Mouse (Mus musculus): ENCODE measurements around the gene Rnf207. TPM values are rescaled to one million over a fixed set of nuclear protein-coding genes. Genes with fewer than 3 reads are reported as not detected.

Gene Rnf207
- polyA plus RNA-seq, 1 experiment from 2014 or later = 1.2 TPM

DNA sequence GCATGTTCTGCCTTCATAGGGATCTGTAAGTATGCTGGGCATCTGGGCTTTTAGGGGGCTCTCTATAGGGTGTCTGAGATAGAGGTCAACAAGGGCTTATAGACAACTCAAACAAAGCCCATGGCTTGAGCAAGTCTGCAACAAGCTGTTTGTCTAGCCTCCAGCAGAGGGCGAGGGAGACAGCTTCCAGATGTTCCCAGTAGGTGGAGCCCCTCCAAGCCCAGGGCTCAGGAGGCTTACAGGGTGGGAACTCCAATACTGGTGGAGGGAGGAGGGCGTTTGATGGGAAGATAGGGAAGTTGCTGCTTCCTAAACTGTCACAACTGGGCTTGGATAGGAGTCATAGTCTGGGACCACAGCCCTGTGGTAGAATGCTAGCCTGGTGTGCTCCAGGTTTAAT, 14.2 kb upstream of the Rnf207 start:
- Histone ChIP-seq H3K27ac (ENCODE audit: low read length) (no peak overlapping the region), H3K4me3 (ENCODE audit: low read length) (no peak overlapping the region), H3K36me3 (ENCODE audit: insufficient read depth, low read length) (peaks cover 65% of the 10 kb centered on the region), H3K27me3 (ENCODE audit: insufficient read depth, low read length) (peaks cover 7% of the 10 kb centered on the region), H3K4me2 (replicated peaks; ENCODE audit: low read depth, low read length) (no peak overlapping the region), H3K9me3 (ENCODE audit: low read length) (no peaks in the 10 kb centered on the region), H3K9ac (replicated peaks; ENCODE audit: low read length) (no peak overlapping the region), H3K4me1 (ENCODE audit: insufficient read depth, low read length) (0 out of 2 replicates have a peak, but pooled peaks cover 2% of the 10 kb centered on the region)
- WGBS = 31% methylated on average over 2 of the region's 2 CpGs
- no peak for ATAC-seq (ENCODE audit: low FRiP score, low TSS enrichment)

DNA sequence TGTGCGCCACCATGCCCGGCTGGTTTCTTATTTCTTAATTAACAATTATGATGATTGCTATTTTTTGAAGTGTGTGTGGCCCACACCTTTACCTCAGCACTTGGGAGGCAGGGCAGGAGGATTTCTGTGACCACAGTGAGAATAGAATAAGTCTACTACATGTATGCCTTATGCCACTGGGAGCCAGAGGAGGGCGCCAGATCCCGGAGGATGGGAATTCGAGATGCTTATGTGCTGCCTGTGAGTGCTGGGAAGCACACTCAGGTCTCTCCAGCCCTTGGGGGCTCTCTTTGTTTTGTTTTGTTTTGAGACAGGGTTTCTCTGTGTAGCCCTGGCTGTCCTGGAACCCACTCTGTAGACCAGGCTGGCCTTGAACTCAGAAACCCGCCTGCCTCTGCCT, 9.9 kb upstream of the Rnf207 start:
- no peaks in the 10 kb centered on the region for H3K9me3 ChIP-seq (ENCODE audit: low read length)
- no peak for ATAC-seq (ENCODE audit: low FRiP score, low TSS enrichment)
- no peak overlapping the region for H3K4me2 ChIP-seq (replicated peaks; ENCODE audit: low read depth, low read length)
- peaks cover 19% of the 10 kb centered on the region for H3K4me1 ChIP-seq (ENCODE audit: insufficient read depth, low read length)
- H3K27me3 ChIP-seq (ENCODE audit: insufficient read depth, low read length) = no peaks in the 10 kb centered on the region
- no peak overlapping the region for H3K4me3 ChIP-seq (ENCODE audit: low read length)
- H3K9ac ChIP-seq (replicated peaks; ENCODE audit: low read length) = no peak overlapping the region
- peaks cover 49% of the 10 kb centered on the region for H3K36me3 ChIP-seq (ENCODE audit: insufficient read depth, low read length)
- 73% methylated on average over 6 of the region's 6 CpGs for WGBS
- H3K27ac ChIP-seq (ENCODE audit: low read length) = no peak overlapping the region

- no peaks in the 10 kb centered on the region for H3K9me3 ChIP-seq (ENCODE audit: low read length)
- under 1% methylated on average over 11 of the region's 11 CpGs for WGBS
- no peaks in the 10 kb centered on the region for H3K27me3 ChIP-seq (ENCODE audit: insufficient read depth, low read length)
- ATAC-seq (ENCODE audit: low FRiP score, low TSS enrichment) = no peak
- H3K4me2 ChIP-seq (replicated peaks; ENCODE audit: low read depth, low read length) = peak overlapping the region; percentile 95
- peak overlapping the region; percentile 90 for H3K4me3 ChIP-seq (ENCODE audit: low read length)
- no peak overlapping the region for H3K27ac ChIP-seq (ENCODE audit: low read length)
- H3K9ac ChIP-seq (replicated peaks; ENCODE audit: low read length) = peak overlapping the region; percentile 87
- peaks cover 27% of the 10 kb centered on the region for H3K36me3 ChIP-seq (ENCODE audit: insufficient read depth, low read length)
- peaks cover 19% of the 10 kb centered on the region for H3K4me1 ChIP-seq (ENCODE audit: insufficient read depth, low read length)
Measured at GRCm38 (mm10) chr4:152326543-152326942, 7.8 kb upstream of the Rnf207 start.

GRCm38 (mm10) chr4:152325574-152326411, 7.0 kb upstream of the Rnf207 start, which contains the start of gene Rpl22:
TSS of gene Rpl22 (plus strand) at chr4:152325742.
- Histone ChIP-seq H3K27ac (ENCODE audit: low read length) (peak within 1 kb of the TSS; percentile 75), H3K9ac (replicated peaks; ENCODE audit: low read length) (peak within 1 kb of the TSS; percentile 87), H3K36me3 (ENCODE audit: insufficient read depth, low read length) (peaks cover 24% of the 10 kb centered on the region), H3K27me3 (ENCODE audit: insufficient read depth, low read length) (no peaks in the 10 kb centered on the region), H3K4me3 (ENCODE audit: low read length) (peak within 1 kb of the TSS; percentile 90), H3K9me3 (ENCODE audit: low read length) (no peaks in the 10 kb centered on the region), H3K4me1 (ENCODE audit: insufficient read depth, low read length) (peaks cover 19% of the 10 kb centered on the region), H3K4me2 (replicated peaks; ENCODE audit: low read depth, low read length) (peak within 1 kb of the TSS; percentile 95)
- WGBS = under 1% methylated on average over 70 of the region's 70 CpGs
- ATAC-seq (ENCODE audit: low FRiP score, low TSS enrichment) = peak; percentile 96

DNA sequence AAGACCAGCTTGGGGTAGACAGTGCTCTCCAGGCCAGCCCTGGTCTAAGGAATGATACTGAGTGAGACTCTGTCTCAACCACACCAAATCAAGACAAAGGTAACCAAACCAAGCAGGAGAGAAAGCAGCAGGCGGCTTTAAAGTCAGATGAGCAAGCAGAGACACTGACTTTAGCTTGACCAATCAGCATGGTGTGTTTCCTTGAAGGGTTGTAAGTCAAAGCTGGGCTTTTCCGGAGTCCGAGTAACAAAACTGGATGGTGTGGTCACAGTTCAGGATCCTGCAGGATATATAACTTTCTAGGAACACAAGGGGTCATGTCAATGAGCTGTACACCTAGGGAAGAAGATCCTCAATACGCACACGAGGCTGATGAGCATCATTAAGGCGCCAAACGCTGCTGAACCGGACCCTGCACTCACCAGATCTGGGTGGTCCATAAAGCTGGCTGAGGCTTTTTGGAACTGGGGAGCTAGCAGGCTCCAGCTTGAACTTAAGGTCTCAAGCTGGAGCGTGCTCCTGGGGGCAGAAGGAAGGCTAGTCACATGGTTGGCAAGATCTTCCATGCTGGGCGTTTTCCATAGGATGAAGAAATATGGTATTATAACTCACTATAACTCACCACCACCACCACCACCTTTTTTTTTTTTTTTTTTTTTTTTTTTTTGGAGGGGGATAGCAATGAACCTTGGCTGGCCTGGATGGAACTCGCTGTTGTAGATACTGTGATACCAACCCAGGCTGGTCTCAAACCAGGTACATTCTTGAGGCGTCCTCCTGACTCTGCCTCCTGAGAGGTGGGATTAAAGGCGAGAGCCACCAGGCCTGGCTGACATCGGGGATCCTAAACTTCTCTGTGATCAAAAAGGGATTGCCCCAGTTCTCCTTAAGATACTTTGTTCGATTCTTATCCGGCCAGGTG, 6.1 kb upstream of the Rnf207 start:
- H3K4me2 ChIP-seq (replicated peaks; ENCODE audit: low read depth, low read length) = peak overlapping the region; percentile 44
- 54% methylated on average over 16 of the region's 16 CpGs for WGBS

GRCm38 (mm10) chr4:152321464-152321863, 2.7 kb upstream of the Rnf207 start:
- Histone ChIP-seq H3K27ac (ENCODE audit: low read length) (no peak overlapping the region), H3K4me3 (ENCODE audit: low read length) (no peak overlapping the region), H3K9ac (replicated peaks; ENCODE audit: low read length) (no peak overlapping the region), H3K4me2 (replicated peaks; ENCODE audit: low read depth, low read length) (no peak overlapping the region), H3K9me3 (ENCODE audit: low read length) (no peaks in the 10 kb centered on the region), H3K36me3 (ENCODE audit: insufficient read depth, low read length) (no peaks in the 10 kb centered on the region), H3K27me3 (ENCODE audit: insufficient read depth, low read length) (peaks cover 15% of the 10 kb centered on the region), H3K4me1 (ENCODE audit: insufficient read depth, low read length) (peaks cover 12% of the 10 kb centered on the region)
- WGBS = 37% methylated on average over 5 of the region's 5 CpGs
- no peak for ATAC-seq (ENCODE audit: low FRiP score, low TSS enrichment)

More for the DNA sequence above, 6.1 kb upstream of the Rnf207 start:
- Histone ChIP-seq H3K4me1 (ENCODE audit: insufficient read depth, low read length) (peaks cover 19% of the 10 kb centered on the region), H3K9ac (replicated peaks; ENCODE audit: low read length) (peak overlapping the region; percentile 45), H3K36me3 (ENCODE audit: insufficient read depth, low read length) (peaks cover 15% of the 10 kb centered on the region), H3K27me3 (ENCODE audit: insufficient read depth, low read length) (no peaks in the 10 kb centered on the region), H3K4me3 (ENCODE audit: low read length) (peak overlapping the region; percentile 90), H3K9me3 (ENCODE audit: low read length) (no peaks in the 10 kb centered on the region), H3K27ac (ENCODE audit: low read length) (no peak overlapping the region)
- ATAC-seq (ENCODE audit: low FRiP score, low TSS enrichment) = peak; percentile 37

- no peaks in the 10 kb centered on the region for H3K36me3 ChIP-seq (ENCODE audit: insufficient read depth, low read length)
- H3K4me3 ChIP-seq (ENCODE audit: low read length) = no peak overlapping the region
- H3K4me1 ChIP-seq (ENCODE audit: insufficient read depth, low read length) = peaks cover 34% of the 10 kb centered on the region
- H3K9me3 ChIP-seq (ENCODE audit: low read length) = no peaks in the 10 kb centered on the region
- H3K27ac ChIP-seq (ENCODE audit: low read length) = no peak overlapping the region
- H3K9ac ChIP-seq (replicated peaks; ENCODE audit: low read length) = no peak overlapping the region
- WGBS = 87% methylated on average over 6 of the region's 6 CpGs
- ATAC-seq (ENCODE audit: low FRiP score, low TSS enrichment) = no peak
- no peak overlapping the region for H3K4me2 ChIP-seq (replicated peaks; ENCODE audit: low read depth, low read length)
- H3K27me3 ChIP-seq (ENCODE audit: insufficient read depth, low read length) = peaks cover 52% of the 10 kb centered on the region
Measured at GRCm38 (mm10) chr4:152317631-152318033, 1.2 kb downstream of the Rnf207 start.

DNA sequence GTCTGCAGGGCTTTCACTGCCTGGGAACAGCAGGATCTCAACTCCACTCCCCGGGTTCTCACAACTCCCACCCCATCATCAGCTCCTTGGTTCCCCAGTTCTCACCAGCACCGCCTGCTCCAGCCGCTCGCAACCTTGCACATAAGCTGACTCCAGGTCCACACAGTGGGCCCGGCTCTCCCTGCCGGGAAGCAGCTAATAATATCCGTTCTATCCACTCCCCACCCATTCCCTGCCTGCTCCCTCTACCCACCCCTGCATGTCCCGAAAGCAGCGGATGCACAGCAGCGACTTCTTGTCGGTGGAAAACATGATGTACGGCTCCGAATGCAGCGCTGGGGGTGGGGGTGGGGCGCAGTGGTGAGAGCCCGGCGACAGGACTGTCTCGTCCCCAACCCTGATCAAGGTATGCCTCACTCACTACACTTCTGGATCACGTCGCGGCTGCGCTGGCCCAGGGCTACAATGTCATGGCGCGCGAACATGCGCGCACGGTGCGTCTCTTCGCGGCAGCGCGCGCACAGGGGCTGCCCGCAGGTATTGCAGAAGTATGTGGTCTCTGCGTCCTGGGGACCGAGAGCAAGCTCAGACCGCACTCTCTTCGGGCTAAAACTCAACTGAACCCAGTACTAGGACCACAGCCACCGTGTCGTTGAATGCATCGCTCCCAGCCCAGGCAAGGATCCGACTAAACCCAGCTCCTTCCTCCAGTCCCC, 3.1 kb downstream of the Rnf207 start:
- peaks cover 72% of the 10 kb centered on the region for H3K27me3 ChIP-seq (ENCODE audit: insufficient read depth, low read length)
- no peaks in the 10 kb centered on the region for H3K9me3 ChIP-seq (ENCODE audit: low read length)
- no peaks in the 10 kb centered on the region for H3K36me3 ChIP-seq (ENCODE audit: insufficient read depth, low read length)
- WGBS = under 1% methylated on average over 43 of the region's 43 CpGs
- ATAC-seq (ENCODE audit: low FRiP score, low TSS enrichment) = no peak
- peak overlapping the region; percentile 62 for H3K4me2 ChIP-seq (replicated peaks; ENCODE audit: low read depth, low read length)
- H3K27ac ChIP-seq (ENCODE audit: low read length) = no peak overlapping the region
- peaks cover 41% of the 10 kb centered on the region for H3K4me1 ChIP-seq (ENCODE audit: insufficient read depth, low read length)
- peak overlapping the region; percentile 48; the same call in 1 of the 2 replicates for H3K9ac ChIP-seq (replicated peaks; ENCODE audit: low read length)
- H3K4me3 ChIP-seq (ENCODE audit: low read length) = peak overlapping the region; percentile 39

- H3K27ac ChIP-seq (ENCODE audit: low read length) = no peak overlapping the region
- peak; percentile 13; the same call in 1 of the 2 replicates for ATAC-seq (ENCODE audit: low FRiP score, low TSS enrichment)
- peak overlapping the region; percentile 64 for H3K4me2 ChIP-seq (replicated peaks; ENCODE audit: low read depth, low read length)
- no peaks in the 10 kb centered on the region for H3K9me3 ChIP-seq (ENCODE audit: low read length)
- no peaks in the 10 kb centered on the region for H3K36me3 ChIP-seq (ENCODE audit: insufficient read depth, low read length)
- H3K4me3 ChIP-seq (ENCODE audit: low read length) = no peak overlapping the region; the same call in 1 of the 2 replicates
- H3K9ac ChIP-seq (replicated peaks; ENCODE audit: low read length) = no peak overlapping the region
- H3K4me1 ChIP-seq (ENCODE audit: insufficient read depth, low read length) = peaks cover 39% of the 10 kb centered on the region
- peaks cover 75% of the 10 kb centered on the region for H3K27me3 ChIP-seq (ENCODE audit: insufficient read depth, low read length)
Measured at GRCm38 (mm10) chr4:152313934-152314333, 4.9 kb downstream of the Rnf207 start.
